Mouse (Mus musculus): ENCODE measurements around the gene Eef2. TPM values are rescaled to one million over a fixed set of nuclear protein-coding genes. Genes with fewer than 3 reads are reported as not detected.

Gene Eef2
- 1,000 to 10,000 TPM; 1,075 to 1,131 TPM for total RNA-seq (2021)
- long read RNA-seq, transcript Eef2-201 (14 exons, 3,089 nt) = major isoform, 114 of 254 reads
- long read RNA-seq, partial matches to known transcripts = 117 of 254 reads
- long read RNA-seq, other reads (novel, unspliced or antisense) = 23 of 254 reads

DNA sequence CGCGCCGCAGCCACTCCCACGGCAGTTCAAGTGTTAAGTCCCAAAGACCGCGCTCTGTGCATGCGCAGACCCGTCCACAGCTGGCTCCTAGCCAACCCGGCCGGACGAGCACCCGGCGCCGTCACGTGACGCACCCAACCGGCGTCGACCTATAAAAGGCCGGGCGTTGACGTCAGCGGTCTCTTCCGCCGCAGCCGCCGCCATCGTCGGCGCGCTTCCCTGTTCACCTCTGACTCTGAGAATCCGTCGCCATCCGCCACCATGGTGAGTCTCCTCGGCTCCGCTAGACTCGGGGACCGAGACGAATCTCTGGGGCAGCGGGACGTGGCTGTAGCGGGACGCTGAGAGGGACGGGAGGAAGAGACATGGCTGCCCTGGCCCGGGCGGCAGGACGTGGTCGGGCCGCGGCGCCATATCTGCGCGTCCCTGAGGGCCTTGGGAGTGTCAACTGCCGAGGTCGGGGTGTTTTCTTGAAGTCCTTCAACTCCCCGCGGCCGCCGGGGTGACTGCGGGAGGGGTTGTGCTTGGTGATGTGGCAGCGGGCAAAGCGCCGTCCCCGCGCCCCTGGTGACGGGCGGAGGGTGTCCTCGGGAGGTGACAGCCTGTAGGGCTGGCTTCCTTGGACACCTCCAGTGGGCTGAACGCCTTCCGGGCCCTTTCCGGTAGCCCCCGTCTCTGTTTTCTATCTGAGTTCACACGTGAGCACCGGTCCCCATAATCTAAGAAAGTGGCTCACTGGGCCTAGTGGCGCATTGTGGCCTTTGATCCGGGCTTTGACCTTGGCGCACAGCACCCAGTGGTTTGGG, at the start of gene Eef2:
Eef2 (plus strand) TSS at position 166 of the 806 bp plus-strand sequence.
- peak; percentile 99 to 100 for DNase-seq (ENCODE audit: low spot score in 2 of 2)

DNA sequence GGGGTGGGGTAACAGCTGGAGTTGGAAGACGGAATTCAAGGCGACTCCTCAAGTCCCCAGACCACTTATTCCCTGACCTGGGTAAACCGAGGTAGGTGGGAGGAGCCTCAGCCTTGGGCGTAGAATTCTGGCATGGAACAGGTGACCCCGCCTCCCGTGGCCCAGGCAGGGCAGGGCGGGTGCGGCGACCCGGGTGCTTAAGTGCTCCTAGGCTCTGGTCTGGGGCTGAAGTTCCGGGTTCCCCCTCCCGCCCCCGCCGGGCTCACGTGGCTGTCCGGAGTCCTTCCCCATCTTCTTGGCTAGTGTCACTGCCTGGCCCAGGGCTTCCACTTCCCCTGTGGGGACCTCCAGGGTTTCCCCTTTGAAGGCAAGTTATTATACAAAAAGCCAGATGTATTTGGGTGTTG, 42.2 kb upstream of the Eef2 start:
- DNase-seq (ENCODE audit: low spot score in 2 of 2) = peak in 1 of 2 experiments; percentile 50

DNA sequence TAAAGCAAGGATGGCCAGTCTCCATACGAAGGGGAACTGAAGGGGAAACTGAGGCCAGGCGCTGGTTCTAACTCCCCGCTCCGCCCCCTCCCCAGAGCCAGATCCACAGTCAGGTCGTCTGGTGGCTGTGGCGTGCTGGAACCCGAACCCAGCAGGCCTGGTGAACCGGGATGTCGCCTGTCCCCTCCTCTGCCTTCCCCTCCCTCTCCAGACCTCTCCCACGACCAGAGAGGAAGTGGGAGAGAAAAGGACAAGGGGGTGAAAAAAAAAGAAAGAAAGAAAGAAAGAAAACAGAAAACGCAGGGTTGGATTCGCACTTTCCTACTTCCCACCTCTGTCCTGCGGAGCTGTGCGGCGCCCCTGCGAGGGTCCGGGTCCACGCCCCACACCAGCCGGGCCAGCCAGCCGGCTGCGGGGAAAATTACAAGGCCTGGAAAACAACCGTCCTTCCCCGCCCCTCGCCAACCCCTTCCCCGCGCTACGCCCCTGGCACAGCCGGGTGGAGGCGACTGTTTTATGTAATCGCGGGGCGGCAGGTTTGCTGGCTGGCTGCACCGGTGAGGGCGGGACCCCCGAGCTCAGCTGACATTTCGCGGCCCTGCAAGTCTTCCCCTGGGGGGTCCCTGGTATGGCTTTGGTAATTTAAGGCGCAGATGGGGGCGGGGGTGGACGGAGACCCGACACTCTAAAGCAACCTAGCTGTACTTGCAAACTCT, 41.3 kb upstream of the Eef2 start, which contains the start of gene Zbtb7a:
Zbtb7a (plus strand) TSS at position 255 of the 716 bp plus-strand sequence.
- DNase-seq (ENCODE audit: low spot score in 2 of 2) = peak in 1 of 2 experiments; percentile 49

DNA sequence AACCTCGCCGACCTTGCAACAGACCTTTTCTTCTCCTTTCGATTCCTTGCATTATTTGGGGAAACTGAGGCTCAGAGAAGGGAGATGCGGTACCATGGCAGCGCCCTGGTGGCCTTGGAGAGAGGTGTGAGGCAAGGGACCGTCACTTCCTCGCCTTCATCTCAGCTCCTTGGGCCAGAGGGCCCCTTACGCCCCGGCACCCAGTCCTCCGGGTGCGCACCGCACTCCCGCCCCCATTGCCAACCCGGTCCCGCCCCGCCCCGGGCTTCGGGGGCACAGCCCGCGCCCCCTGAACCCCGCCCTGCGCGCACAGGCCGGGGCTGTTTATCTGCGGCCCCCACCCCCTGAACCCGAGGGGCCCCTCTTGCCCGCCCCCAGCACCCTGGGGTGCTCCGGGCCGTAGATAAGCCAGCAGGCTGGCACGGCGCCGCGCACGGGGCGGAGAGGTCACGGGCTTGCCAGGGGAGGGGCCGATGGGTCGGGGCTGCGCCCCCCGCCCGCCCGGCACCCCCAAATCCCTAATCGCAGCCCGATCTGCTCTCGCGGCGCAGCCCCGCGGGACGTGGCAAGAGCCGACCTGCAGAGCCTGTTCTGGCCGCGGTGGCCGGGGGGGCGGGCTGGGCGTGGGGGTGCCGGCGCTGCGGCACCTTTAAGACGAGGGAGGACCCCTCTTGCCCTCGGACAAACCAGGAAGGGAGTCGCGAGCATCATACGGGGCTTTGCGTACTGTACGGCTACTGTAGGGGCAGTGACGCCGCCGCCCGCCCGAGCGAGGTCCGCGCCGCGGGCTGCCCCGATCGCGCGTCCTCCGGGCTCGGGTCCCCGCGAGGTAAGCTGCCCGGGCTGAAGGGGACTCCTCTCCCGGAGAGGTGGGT, 40.4 kb upstream of the Eef2 start:
- DNase-seq (ENCODE audit: low spot score in 2 of 2) = peak; percentile 68 to 77

DNA sequence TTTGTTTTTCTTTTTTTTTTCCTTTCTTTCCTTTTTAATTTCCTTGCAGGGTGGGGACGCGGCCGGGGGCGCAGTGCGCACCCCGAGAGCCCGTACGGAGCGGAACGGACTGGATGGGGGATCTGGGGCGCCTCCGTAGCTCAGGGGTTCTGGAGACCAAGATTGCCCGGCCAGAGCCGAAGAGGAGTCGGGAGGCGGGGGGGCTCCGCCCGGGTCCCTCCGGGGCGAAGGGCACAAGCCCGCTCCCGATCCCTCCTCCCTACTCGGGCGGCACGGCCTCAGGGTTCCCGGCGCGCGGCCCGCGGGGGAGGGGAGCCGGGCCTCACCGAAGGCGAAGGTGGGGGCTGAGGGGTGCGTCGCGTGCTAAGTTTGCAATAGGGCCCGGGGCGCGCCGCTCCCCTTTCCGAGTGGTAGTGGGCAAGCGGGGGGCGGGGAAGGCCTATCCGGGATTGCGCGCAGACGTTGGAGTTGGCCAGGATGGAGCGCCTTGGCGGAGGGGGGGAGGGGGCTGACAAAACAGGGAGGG, 39.7 kb upstream of the Eef2 start:
- peak; percentile 84 to 90 for DNase-seq (ENCODE audit: low spot score in 2 of 2)

DNA sequence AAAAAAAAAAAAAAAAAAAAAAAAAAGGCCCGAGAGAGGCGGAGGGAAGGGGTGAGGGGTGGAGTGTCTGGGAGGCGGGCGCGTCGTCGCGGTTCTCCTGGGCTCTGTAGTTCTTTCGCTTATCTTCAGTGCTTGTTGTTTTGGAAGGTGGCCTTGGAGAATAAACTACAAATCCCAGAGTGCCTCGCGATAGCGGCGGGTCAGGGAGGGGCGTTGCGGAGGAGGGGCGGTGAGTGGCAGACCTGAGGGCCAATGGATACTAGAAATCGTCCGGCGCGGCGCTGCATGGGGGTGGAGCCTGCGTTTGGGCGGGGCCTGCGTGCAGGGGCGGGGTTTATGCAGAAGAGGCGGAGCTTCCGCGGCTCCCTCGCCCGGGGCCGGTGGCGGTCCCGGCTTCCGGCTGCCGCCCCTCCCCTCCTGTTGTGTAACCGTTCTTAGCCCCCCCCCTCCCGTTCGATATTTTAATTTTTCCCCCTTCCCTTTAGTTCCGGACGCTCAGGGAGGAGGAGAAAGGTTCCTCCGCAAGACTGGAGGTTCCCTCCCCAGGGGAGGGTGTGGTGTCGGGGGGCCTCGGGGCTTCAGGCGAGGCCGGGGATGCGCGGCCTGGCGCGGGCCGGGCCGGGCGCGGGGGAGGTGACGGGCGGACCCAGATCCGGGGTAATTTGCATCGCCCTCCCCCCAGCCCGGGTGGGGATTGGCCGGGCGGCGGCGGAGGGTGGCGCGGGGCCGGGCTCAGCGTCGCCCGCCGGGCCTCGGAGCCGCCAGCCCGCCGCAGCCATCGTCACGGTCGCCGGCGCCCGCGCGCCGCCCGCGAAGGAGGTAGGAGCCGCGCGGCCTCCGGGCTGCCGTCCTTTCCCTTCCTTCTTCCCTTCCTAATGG, 38.9 kb upstream of the Eef2 start:
- DNase-seq (ENCODE audit: low spot score in 2 of 2) = peak; percentile 100

DNA sequence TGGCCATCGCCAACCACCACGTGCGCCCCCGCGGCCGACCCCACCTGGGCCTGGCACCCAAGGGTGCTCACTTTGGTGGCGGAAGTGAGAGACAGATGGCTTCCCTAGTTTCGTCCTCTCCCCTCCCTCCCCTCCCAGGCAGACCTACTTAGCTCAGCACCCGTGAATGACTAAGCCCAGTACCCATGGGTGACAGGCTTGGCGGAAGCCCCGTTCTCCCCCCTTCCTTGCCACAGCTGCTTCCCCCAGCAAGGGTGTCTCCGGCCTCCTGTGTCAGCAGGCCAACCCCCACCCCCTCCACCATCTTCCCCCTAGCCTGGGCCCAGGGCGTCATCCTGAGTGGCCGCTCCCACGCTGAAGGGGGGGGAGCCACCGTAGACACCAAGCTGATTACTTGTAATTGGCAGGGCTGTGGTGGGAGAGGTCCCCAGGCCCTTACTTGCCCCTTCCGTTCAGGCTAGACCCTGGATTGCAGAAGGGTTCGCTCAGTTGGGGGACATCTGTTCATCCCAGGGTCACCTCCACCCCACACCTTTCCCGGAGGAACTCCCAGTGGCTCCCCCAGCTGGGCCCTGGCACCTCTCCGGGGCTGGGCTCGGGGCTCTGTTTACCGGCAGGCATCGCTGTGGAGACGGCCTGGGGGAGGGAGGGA, 38.2 kb upstream of the Eef2 start:
- DNase-seq (ENCODE audit: low spot score in 2 of 2) = peak; percentile 58 to 70

DNA sequence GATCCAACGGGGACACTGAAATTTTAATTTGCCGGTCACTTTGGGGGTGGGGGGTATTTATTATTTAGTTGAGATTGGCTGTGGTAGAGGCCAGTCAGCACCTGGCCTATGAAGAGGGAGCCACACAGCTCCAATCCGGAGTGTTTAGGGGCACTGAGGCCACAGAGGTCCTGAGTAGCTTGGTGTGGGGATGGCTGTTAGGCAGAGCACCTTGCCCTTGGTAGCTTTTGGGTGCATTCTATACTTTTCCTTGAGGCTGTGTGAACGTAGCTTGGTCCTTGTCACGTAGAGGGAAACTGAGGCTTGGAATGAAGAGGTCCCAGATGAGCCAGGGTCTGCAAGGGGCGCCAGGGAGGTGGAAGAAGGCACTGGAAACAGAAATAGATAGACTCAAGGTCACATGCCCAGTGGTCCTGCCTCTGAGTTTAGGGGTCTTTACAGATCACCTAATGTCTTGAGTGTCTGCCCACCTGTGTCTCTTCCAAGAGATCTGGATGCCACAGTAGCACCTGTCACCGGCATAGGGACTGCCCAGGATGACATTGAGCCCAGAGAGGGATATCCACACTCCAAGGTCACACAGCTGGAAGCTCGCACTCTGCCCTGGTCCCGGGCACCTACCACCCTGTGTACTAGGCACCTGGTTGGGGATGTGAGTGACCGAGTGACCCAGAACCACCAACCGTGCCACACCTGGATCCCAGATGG, 37.5 kb upstream of the Eef2 start:
- no peak for DNase-seq (ENCODE audit: low spot score in 2 of 2)

DNA sequence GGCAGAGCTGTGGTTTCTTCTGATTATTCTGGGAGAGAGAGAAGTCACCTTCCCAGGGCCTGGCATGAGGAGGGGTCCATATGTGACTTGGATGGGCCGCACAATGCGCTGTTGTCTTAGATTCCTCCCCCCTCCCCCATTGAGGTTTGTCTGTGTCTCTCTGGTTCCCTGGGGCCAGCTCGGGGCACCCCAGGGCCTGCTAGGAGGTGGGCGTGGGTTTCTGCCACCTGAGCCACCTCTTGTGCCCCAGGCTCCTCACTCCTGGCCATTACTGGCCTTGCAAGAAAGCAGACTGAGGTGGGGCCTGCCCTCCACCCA, 36.9 kb upstream of the Eef2 start:
- no peak for DNase-seq (ENCODE audit: low spot score in 2 of 2)

DNA sequence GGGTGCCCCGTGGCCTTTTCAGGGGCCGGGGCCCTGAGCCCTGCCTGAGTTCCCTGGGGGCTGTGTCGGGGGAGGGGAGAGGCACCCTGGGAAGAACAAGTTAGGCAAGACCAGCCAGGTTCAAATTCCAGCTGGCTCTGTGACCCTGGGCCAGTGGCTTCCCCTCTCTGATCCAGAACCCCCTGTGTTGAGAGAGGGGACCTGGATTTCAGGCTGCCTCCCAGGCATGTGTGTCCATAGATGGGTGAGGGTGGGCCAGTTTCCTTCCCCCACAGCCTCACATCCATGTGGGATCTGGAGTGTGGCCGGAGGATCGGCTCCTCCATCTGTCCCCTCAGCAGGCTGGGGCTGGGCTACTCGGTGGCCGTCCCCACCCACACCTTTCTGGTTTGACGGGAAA, 36.4 kb upstream of the Eef2 start:
- DNase-seq (ENCODE audit: low spot score in 2 of 2) = no peak

DNA sequence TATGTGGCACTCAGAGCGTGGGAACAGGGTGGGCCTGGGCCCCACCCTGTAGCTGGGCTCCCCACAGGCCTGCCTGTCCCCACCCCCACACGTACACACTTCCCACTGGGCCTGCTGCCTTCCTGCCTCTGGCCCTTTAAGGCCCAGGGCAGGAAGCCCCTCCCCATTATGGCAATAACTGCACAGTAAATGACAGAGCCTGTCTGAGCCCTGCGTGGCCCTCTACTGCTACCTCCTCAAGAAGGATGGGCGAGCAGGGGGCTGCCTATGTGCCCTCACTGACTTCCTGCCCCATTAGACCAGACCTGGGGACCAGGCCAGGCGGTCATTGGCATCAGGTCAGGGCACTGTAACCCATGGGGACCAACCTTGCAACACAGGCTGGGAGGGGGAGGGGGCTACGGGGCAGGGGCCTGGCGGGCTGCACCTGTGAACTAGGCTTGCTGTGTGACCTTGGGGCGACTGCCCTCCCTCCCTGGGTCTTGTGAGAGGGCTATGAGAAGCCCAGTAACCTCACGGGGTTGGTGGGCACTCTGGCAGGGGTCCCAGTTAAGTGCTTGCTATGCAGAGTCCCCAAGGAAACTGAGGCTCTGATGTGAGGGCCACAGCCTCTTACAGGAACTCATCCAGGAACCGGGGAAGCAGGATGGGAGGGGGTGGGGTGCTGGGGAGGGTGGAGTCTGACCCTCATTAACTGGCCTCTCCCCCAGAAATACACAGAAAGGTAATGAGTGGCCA, 35.5 kb upstream of the Eef2 start:
- DNase-seq (ENCODE audit: low spot score in 2 of 2) = peak in 1 of 2 experiments; percentile 31

DNA sequence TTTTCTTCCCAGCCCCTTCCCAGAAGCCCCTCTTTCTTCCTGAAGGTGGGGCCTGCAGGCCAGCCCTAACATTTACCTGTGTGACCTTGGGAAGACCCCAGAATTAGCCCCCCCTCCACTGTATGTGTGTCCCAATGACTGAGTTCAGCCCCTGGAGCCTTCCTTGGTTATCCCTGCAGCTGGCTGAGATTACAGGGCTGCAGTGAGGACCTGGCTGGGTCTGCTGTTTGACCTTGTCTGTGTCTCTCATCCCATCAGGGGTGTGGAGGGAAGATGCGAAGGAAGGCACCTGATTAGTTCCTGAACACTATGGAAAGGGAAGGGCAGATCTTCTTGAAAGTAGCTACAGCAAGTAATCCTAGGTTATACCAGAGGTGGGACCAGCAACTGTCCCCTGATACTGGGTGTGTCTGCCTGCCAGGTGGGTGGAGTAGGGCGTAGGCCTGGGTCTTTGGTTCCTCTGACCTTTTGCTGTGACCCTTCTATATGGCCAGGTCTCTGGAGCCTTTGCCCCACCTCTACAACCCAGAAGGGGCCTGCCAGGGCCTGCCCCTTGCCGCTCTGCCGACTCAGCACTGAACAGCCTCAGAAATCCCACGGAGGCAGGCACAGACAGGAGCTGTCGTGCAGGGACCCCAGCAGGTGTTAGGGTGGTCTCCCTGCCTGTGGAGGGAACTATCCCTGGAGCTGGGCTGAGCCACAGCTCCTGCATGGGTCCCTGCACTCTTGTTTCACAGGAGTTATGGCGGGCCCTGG, 34.8 kb upstream of the Eef2 start:
- no peak for DNase-seq (ENCODE audit: low spot score in 2 of 2)

DNA sequence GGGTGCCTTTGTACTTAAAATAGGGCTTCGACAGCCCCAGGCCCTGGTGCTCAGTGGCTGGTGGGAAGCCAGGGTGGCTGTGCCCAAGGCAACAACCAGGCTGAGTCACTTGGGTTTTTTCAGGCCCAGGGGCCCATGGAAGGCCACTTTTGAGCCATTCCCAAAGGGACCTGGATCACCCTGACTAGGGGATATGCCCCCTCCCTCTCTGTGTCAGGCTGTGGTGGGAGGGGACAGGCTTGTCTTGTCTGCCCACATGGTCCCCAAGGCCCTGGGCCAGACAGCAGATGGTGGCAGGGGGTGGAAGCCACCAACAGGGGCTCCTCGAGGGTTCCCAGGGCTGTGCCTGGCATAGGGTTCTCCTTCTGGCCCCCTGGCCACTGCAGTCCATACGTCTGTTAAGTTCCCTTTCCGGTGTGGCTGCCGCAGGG, 33.9 kb upstream of the Eef2 start:
- DNase-seq (ENCODE audit: low spot score in 2 of 2) = peak in 1 of 2 experiments; percentile 49

DNA sequence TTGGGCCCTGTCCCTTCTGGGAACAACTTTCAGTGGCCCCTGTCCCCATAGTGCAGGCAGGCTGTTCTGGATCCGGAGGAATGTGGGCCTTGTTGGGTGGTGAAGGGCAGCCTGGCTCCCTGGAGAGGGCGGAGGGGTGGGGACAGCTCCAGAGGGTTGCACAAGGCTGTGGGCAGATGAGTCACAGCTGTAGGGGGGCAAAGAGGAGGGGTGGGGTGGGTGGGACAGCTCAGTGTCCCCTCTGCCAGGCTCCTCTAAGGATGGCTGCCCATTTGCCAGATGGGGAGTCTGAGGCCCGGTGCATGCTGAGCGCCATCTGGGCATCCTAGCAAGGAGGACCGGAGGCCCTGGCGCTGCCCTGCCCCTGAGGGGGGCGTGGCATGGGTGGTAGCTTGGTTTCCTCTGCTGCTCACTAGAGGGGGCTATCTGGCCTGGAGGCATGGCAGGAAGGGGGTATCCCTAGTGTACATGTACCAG, 33.2 kb upstream of the Eef2 start:
- DNase-seq (ENCODE audit: low spot score in 2 of 2) = peak in 1 of 2 experiments; percentile 28

DNA sequence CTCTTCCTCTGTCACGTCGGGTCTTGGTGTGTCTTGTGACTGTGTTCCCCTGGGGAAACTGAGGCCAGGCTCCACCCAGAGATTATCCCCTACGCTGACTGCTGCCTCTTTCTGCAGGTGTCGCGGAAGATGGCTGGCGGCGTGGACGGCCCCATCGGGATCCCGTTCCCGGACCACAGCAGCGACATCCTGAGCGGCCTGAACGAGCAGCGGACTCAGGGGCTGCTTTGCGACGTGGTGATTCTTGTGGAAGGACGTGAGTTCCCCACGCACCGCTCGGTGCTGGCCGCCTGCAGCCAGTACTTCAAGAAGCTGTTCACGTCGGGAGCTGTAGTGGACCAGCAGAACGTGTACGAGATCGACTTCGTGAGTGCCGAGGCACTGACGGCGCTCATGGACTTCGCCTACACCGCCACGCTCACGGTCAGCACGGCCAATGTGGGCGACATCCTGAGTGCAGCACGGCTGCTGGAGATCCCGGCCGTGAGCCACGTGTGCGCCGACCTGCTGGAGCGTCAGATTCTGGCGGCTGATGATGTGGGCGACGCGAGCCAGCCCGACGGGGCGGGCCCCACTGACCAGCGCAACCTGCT, 32.5 kb upstream of the Eef2 start:
- no peak for DNase-seq (ENCODE audit: low spot score in 2 of 2)

DNA sequence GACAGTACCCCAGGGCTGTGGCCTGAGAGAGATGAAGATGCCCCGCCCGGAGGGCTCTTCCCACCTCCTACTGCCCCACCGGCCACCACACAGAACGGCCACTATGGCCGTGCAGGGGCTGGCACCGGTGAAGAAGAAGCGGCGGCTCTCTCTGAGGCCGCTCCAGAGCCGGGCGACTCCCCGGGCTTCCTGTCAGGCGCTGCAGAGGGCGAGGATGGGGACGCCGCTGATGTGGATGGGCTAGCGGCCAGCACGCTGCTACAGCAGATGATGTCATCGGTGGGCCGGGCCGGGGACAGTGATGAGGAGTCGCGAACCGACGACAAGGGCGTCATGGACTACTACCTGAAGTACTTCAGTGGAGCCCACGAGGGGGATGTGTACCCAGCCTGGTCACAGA, 31.8 kb upstream of the Eef2 start:
- DNase-seq (ENCODE audit: low spot score in 2 of 2) = no peak

DNA sequence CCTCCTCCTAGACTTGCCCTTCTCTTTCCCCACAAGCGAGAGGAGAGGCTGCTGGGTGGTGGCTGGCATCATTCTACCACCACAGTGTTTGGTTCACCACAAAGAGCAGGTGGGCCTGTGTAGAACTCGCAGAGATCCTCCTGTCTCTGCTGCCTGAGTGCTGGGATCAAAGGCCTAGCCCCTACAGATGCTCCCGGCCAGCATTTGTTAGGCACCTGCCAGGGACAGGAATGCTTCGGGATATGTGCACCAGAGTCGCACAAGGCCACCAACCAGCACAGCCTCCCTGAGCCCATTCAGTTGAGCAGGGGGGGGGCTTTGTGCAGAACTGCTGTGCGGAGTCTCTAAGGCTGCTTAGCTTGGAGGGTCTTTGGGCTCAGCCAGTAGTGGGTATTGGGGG, 31.1 kb upstream of the Eef2 start:
- DNase-seq (ENCODE audit: low spot score in 2 of 2) = no peak
